Mouse (Mus musculus): Measurements from ENCODE around the gene Axin1. TPM values are rescaled to one million over a fixed set of nuclear protein-coding genes. Genes with fewer than 3 reads are reported as not detected.
A peak's percentile ranks its signal among the peaks of the same experiment; 100 is the strongest.

The Axin1 gene
- total and polyA plus RNA-seq, 2 experiments from 2014 or later: 11.2 to 51.3 TPM

DNA sequence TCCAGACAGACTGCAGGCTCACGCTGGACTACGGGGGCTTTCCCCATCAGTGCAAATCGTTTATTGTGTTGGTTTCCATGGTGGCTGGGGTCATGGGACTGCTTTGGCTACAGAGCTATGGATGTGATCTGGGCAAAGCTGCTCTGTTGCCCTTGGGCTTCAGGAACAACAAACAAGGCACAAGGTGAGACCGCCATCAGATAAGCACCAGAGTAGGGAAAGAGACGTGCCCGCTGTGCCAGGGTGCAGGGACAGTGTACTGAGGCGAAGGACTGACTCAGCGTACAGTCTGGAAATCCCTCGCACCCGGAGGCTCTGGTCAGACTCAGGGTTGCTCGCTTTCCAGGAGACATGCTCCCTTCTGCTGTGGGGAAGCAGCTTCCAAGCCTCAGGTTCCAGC is 74.2 kb downstream of the Axin1 start:
- H3K27ac ChIP-seq: no peak overlapping the region
- H3K4me1 ChIP-seq (ENCODE audit: insufficient read depth, low read length): no peaks in the 10 kb centered on the region
- DNase-seq (ENCODE audit: low spot score) (no peak), ATAC-seq (no peak)
- H3K27me3 ChIP-seq (ENCODE audit: insufficient read depth, low read length): no peaks in the 10 kb centered on the region
- no peak overlapping the region for H3K9ac ChIP-seq (replicated peaks; ENCODE audit: low read length)
- no peak for TF ChIP-seq CTCF (IDR thresholded peaks at IDR 0.05; ENCODE audit: low read depth)
- H3K9me3 ChIP-seq (ENCODE audit: low read length): no peaks in the 10 kb centered on the region
- WGBS: 89% methylated on average over 11 of the region's 11 CpGs
- no peak overlapping the region for H3K4me2 ChIP-seq (ENCODE audit: low read depth, low read length)
- peaks cover 11% of the 10 kb centered on the region; the same call in 1 of the 2 replicates for H3K36me3 ChIP-seq (ENCODE audit: insufficient read depth, low read length)
- H3K4me3 ChIP-seq (ENCODE audit: low read length): no peak overlapping the region

DNA sequence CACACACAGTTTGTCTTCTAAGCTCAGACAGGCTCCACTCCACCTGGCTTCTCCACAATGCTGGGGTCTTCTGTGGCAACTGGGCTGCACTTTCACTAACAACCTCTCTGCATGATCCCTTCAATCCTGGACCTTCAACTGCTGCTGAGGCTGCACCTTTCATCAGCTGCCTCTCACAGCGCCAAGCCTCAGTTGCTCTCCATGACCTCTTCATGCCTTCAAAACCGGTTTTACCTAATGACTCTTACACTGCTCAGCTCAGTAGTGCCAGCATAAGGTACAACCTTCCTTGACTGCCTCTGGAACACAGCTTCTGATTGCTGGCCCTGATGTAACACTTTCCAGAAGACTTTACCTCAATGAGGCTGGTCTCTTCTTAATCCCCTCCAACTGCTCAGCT is 83.0 kb downstream of the Axin1 start:
- H3K36me3 ChIP-seq (ENCODE audit: insufficient read depth, low read length): 0 out of 2 replicates have a peak, but pooled peaks cover 6% of the 10 kb centered on the region
- H3K4me2 ChIP-seq (ENCODE audit: low read depth, low read length): no peak overlapping the region
- 75% methylated on average over 2 of the region's 2 CpGs for WGBS
- H3K9me3 ChIP-seq (ENCODE audit: low read length): no peaks in the 10 kb centered on the region
- H3K27me3 ChIP-seq (ENCODE audit: insufficient read depth, low read length): no peaks in the 10 kb centered on the region
- no peak overlapping the region for H3K9ac ChIP-seq (replicated peaks; ENCODE audit: low read length)
- H3K4me3 ChIP-seq (ENCODE audit: low read length): no peak overlapping the region
- DNase-seq (ENCODE audit: low spot score) (no peak), ATAC-seq (no peak)
- no peak overlapping the region for H3K27ac ChIP-seq
- H3K4me1 ChIP-seq (ENCODE audit: insufficient read depth, low read length): no peaks in the 10 kb centered on the region
- no peak for TF ChIP-seq CTCF (IDR thresholded peaks at IDR 0.05; ENCODE audit: low read depth)

DNA sequence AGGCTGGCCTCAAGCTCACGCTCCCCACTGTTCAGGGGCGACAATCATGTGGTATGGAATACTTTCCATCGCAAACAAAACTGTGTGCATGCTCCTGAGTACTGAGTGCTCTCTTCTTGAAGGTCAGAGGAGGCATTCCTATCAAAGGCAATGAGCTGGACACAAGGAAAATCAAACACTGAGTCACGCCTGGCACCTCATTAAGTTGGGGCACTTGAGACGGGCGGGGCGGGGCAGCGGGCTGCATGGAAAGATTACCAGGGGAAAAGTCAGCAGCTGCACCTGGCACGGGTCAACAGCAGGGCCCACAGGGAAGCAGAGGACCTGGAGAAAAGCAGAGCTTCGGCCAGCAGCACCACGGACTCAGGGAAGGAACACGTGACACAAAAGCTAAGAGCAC is 86.7 kb downstream of the Axin1 start:
- 83% methylated on average over 12 of the region's 12 CpGs for WGBS
- H3K36me3 ChIP-seq (ENCODE audit: insufficient read depth, low read length): 0 out of 2 replicates have a peak, but pooled peaks cover 3% of the 10 kb centered on the region
- no peak overlapping the region for H3K4me3 ChIP-seq (ENCODE audit: low read length)
- no peaks in the 10 kb centered on the region for H3K9me3 ChIP-seq (ENCODE audit: low read length)
- H3K4me1 ChIP-seq (ENCODE audit: insufficient read depth, low read length): no peaks in the 10 kb centered on the region
- no peak overlapping the region for H3K27ac ChIP-seq
- ATAC-seq (no peak), DNase-seq (ENCODE audit: low spot score) (no peak)
- no peak overlapping the region for H3K9ac ChIP-seq (replicated peaks; ENCODE audit: low read length)
- H3K4me2 ChIP-seq (ENCODE audit: low read depth, low read length): no peak overlapping the region
- H3K27me3 ChIP-seq (ENCODE audit: insufficient read depth, low read length): no peaks in the 10 kb centered on the region
- TF ChIP-seq CTCF (IDR thresholded peaks at IDR 0.05; ENCODE audit: low read depth): no peak

DNA sequence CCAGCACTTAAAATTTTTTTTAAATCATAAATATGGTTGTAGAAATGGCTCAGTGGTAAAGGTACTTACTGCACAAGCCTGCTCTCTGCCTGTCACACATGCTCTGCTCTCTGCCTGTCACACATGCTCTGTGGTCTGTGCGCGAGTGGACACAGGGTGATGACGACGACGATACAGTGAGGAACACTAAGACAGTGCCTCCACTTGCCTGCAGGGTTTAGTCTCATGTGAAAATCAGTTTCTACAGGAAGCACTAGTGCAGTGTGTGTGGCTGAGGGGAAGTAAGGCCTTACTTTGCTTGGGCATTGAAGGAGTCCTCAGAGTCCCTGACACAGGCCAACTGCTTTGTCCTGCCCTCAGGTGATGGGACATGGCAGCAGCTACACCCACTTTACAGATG is 91.3 kb downstream of the Axin1 start:
- Histone ChIP-seq H3K36me3 (ENCODE audit: insufficient read depth, low read length) (no peaks in the 10 kb centered on the region), H3K4me1 (ENCODE audit: insufficient read depth, low read length) (no peaks in the 10 kb centered on the region), H3K9me3 (ENCODE audit: low read length) (no peaks in the 10 kb centered on the region), H3K27me3 (ENCODE audit: insufficient read depth, low read length) (no peaks in the 10 kb centered on the region), H3K27ac (no peak overlapping the region), H3K4me3 (ENCODE audit: low read length) (no peak overlapping the region), H3K4me2 (ENCODE audit: low read depth, low read length) (no peak overlapping the region), H3K9ac (replicated peaks; ENCODE audit: low read length) (no peak overlapping the region)
- no peak for ATAC-seq
- 97% methylated on average over 5 of the region's 5 CpGs for WGBS
- TF ChIP-seq CTCF (IDR thresholded peaks at IDR 0.05; ENCODE audit: low read depth): no peak
- no peak for DNase-seq (ENCODE audit: low spot score)

DNA sequence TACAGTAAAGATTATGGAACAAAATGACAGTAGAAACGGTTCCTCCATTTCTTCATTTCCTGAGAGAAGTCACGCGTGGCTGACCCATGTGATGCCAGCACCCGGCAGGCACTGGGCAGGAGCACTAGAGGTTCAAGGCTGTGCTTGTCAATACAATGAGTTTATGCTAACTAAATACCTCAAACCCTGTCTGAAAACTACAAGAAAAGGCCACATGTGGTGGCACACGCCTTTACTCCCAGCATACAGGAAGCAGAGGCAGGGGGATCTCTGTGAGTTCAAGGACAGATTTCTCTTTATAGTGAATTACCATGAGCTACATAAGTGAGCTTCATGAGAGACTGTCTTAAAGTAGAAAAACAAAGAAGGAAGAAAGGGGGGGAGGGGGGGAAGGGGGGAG is 92.7 kb downstream of the Axin1 start:
- H3K9ac ChIP-seq (replicated peaks; ENCODE audit: low read length): no peak overlapping the region
- 91% methylated on average over 5 of the region's 5 CpGs for WGBS
- ATAC-seq (no peak), DNase-seq (ENCODE audit: low spot score) (no peak)
- H3K27ac ChIP-seq: no peak overlapping the region
- no peak overlapping the region for H3K4me3 ChIP-seq (ENCODE audit: low read length)
- H3K4me2 ChIP-seq (ENCODE audit: low read depth, low read length): no peak overlapping the region
- H3K36me3 ChIP-seq (ENCODE audit: insufficient read depth, low read length): no peaks in the 10 kb centered on the region
- no peak for TF ChIP-seq CTCF (IDR thresholded peaks at IDR 0.05; ENCODE audit: low read depth)
- H3K4me1 ChIP-seq (ENCODE audit: insufficient read depth, low read length): no peaks in the 10 kb centered on the region
- H3K9me3 ChIP-seq (ENCODE audit: low read length): no peaks in the 10 kb centered on the region
- no peaks in the 10 kb centered on the region for H3K27me3 ChIP-seq (ENCODE audit: insufficient read depth, low read length)

DNA sequence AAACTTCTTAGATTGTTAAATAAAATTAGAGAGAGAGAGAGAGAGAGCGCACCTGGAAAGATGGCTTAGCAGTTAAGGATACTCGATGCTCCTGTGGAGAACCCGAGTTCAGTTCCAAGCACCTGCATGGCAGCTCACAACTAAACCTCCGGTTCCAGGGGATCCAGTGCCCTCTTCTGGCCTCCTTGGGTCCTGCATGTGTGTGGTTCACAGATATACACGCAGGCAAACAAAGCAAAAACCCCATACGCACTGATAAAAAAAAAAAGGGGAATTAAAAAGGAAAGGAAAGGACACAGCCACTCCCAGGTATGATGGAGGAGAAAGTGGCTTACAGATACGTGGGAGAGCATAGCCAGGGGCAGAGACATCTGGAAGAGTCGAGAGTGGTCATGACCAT is 94.4 kb downstream of the Axin1 start:
- Histone ChIP-seq H3K9ac (replicated peaks; ENCODE audit: low read length) (no peak overlapping the region), H3K36me3 (ENCODE audit: insufficient read depth, low read length) (no peaks in the 10 kb centered on the region), H3K27ac (no peak overlapping the region), H3K4me3 (ENCODE audit: low read length) (no peak overlapping the region), H3K9me3 (ENCODE audit: low read length) (no peaks in the 10 kb centered on the region), H3K4me2 (ENCODE audit: low read depth, low read length) (no peak overlapping the region), H3K4me1 (ENCODE audit: insufficient read depth, low read length) (no peaks in the 10 kb centered on the region), H3K27me3 (ENCODE audit: insufficient read depth, low read length) (no peaks in the 10 kb centered on the region)
- WGBS: 74% methylated on average over 8 of the region's 8 CpGs
- no peak for ATAC-seq
- no peak for TF ChIP-seq CTCF (IDR thresholded peaks at IDR 0.05; ENCODE audit: low read depth)
- no peak for DNase-seq (ENCODE audit: low spot score)

DNA sequence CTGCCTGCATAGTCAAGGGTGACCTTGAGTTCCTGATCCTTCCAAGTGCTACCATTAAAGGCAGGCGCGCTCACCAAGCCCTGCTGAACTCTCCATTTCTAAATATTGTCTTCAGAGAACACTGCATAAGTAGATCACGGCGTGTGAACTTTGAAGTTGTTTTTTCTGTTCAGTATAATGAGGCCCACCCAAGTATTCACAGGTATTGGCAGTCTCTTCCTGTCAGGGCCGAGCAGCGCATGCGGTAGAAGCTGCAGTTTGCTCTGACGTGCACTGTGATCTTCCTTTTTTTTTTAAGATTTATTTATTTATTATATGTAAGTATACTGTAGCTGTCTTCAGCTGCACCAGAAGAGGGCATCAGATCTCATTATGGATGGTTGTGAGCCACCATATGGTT is 95.9 kb downstream of the Axin1 start:
- H3K4me3 ChIP-seq (ENCODE audit: low read length): no peak overlapping the region
- no peak overlapping the region for H3K4me2 ChIP-seq (ENCODE audit: low read depth, low read length)
- no peaks in the 10 kb centered on the region for H3K4me1 ChIP-seq (ENCODE audit: insufficient read depth, low read length)
- H3K36me3 ChIP-seq (ENCODE audit: insufficient read depth, low read length): no peaks in the 10 kb centered on the region
- no peak overlapping the region for H3K9ac ChIP-seq (replicated peaks; ENCODE audit: low read length)
- 0 out of 2 replicates have a peak, but pooled peaks have one; percentile 14 for TF ChIP-seq CTCF (IDR thresholded peaks at IDR 0.05; ENCODE audit: low read depth)
- WGBS: 92% methylated on average over 8 of the region's 8 CpGs
- no peaks in the 10 kb centered on the region for H3K9me3 ChIP-seq (ENCODE audit: low read length)
- ATAC-seq: no peak
- no peak for DNase-seq (ENCODE audit: low spot score)
- H3K27ac ChIP-seq: peak overlapping the region; percentile 66; the same call in 1 of the 2 replicates
- no peaks in the 10 kb centered on the region for H3K27me3 ChIP-seq (ENCODE audit: insufficient read depth, low read length)

Data from hindbrain, postnatal 0 days (tissue).